Mouse (Mus musculus): ENCODE measurements around the gene Vmn1r49. TPM values are rescaled to one million over a fixed set of nuclear protein-coding genes. Genes with fewer than 3 reads are reported as not detected.
"Not testable (repeated sequence)": the region's sequence is repeated elsewhere in the genome, so short reads cannot be mapped to it uniquely, and the experiment has no call there.

The Vmn1r49 gene
- not detected in 2 replicates for polyA plus RNA-seq (2015; fragmentation: Nextera tagmentation; extraction: Ambion mirVana)

GRCm38 (mm10) chr6:90078406-90078805 is at the start of gene Vmn1r49:
Vmn1r49 (minus strand) TSS chr6:90078506.
- ATAC-seq (ENCODE audit: low FRiP score) = no peak
- H3K36me3 ChIP-seq = no peaks in the 10 kb centered on the region
- H3K4me3 ChIP-seq = no peak within 1 kb of the TSS
- no peaks in the 10 kb centered on the region for H3K27me3 ChIP-seq
- H3K27ac ChIP-seq = no peak within 1 kb of the TSS
- H3K4me1 ChIP-seq (replicated peaks) = no peaks in the 10 kb centered on the region
- H3K9ac ChIP-seq = no peak within 1 kb of the TSS
- 82% methylated on average over 4 of the region's 4 CpGs for WGBS
- H3K4me2 ChIP-seq = no peak within 1 kb of the TSS
- H3K9me3 ChIP-seq = peaks cover 19% of the 10 kb centered on the region; the same call in 1 of the 2 replicates

GRCm38 (mm10) chr6:90122296-90122695 is 44.0 kb upstream of the Vmn1r49 start, which contains the start of gene Vmn1r51:
Vmn1r51 (plus strand) TSS chr6:90122596.
- H3K4me1 ChIP-seq (replicated peaks); H3K27ac ChIP-seq; H3K9me3 ChIP-seq; H3K4me2 ChIP-seq; H3K4me3 ChIP-seq; H3K27me3 ChIP-seq; ATAC-seq (ENCODE audit: low FRiP score); H3K36me3 ChIP-seq; H3K9ac ChIP-seq: not testable (repeated sequence)
- WGBS = 100% methylated on average over 1 of the region's 1 CpGs

GRCm38 (mm10) chr6:90101130-90101529 is 22.8 kb upstream of the Vmn1r49 start, which contains the start of gene Vmn1r50:
Vmn1r50 (plus strand) TSS chr6:90101430.
- no peak within 1 kb of the TSS for H3K4me2 ChIP-seq
- H3K9ac ChIP-seq = no peak within 1 kb of the TSS
- no peak for ATAC-seq (ENCODE audit: low FRiP score)
- no peaks in the 10 kb centered on the region for H3K36me3 ChIP-seq
- H3K4me3 ChIP-seq = no peak within 1 kb of the TSS
- no peak within 1 kb of the TSS for H3K27ac ChIP-seq
- H3K4me1 ChIP-seq (replicated peaks) = no peaks in the 10 kb centered on the region
- peaks cover 4% of the 10 kb centered on the region; the same call in 1 of the 2 replicates for H3K9me3 ChIP-seq
- whole genome bisulfite sequencing = 56% methylated on average over 2 of the region's 2 CpGs
- H3K27me3 ChIP-seq = no peaks in the 10 kb centered on the region

GRCm38 (mm10) chr6:90100566-90100965 is 22.3 kb upstream of the Vmn1r49 start:
- Histone ChIP-seq H3K36me3 (no peaks in the 10 kb centered on the region), H3K9me3 (peaks cover 4% of the 10 kb centered on the region; the same call in 1 of the 2 replicates), H3K4me3 (no peak overlapping the region), H3K27me3 (no peaks in the 10 kb centered on the region), H3K27ac (no peak overlapping the region), H3K4me1 (replicated peaks) (no peaks in the 10 kb centered on the region), H3K4me2 (no peak overlapping the region), H3K9ac (no peak overlapping the region)
- no peak for ATAC-seq (ENCODE audit: low FRiP score)
- 88% methylated on average over 2 of the region's 2 CpGs for WGBS

GRCm38 (mm10) chr6:90036741-90037140 is 41.6 kb downstream of the Vmn1r49 start, which contains the start of gene Vmn1r48:
Vmn1r48 (minus strand) TSS chr6:90036841.
- not testable (repeated sequence) for H3K36me3 ChIP-seq; ATAC-seq (ENCODE audit: low FRiP score); H3K4me2 ChIP-seq; H3K9me3 ChIP-seq; H3K9ac ChIP-seq; H3K27ac ChIP-seq; H3K4me1 ChIP-seq (replicated peaks); H3K27me3 ChIP-seq; H3K4me3 ChIP-seq
- WGBS = no CpG with 5 or more reads among the region's 2 CpGs

Other genes starting within 250 kb of the Vmn1r49 start
- gene Vmn1r42, start 202.1 kb downstream of the Vmn1r49 start, polyA plus RNA-seq (2015; fragmentation: Nextera tagmentation; extraction: Ambion mirVana) = not detected in 2 replicates
- not detected in 2 replicates for gene Vmn1r43, start 202.1 kb downstream of the Vmn1r49 start, polyA plus RNA-seq (2015; fragmentation: Nextera tagmentation; extraction: Ambion mirVana)
- not detected in 2 replicates for gene Vmn1r44, start 194.8 kb downstream of the Vmn1r49 start, polyA plus RNA-seq (2015; fragmentation: Nextera tagmentation; extraction: Ambion mirVana)
- not detected in 2 replicates for gene Vmn1r45, start 137.9 kb downstream of the Vmn1r49 start, polyA plus RNA-seq (2015; fragmentation: Nextera tagmentation; extraction: Ambion mirVana)
- not detected in 2 replicates for gene Vmn1r46, start 109.2 kb downstream of the Vmn1r49 start, polyA plus RNA-seq (2015; fragmentation: Nextera tagmentation; extraction: Ambion mirVana)
- gene Vmn1r47, start 62.4 kb downstream of the Vmn1r49 start, polyA plus RNA-seq (2015; fragmentation: Nextera tagmentation; extraction: Ambion mirVana) = not detected in 2 replicates
- gene Vmn1r48, start 41.7 kb downstream of the Vmn1r49 start, polyA plus RNA-seq (2015; fragmentation: Nextera tagmentation; extraction: Ambion mirVana) = not detected in 2 replicates
- gene Vmn1r50, start 22.9 kb upstream of the Vmn1r49 start, polyA plus RNA-seq (2015; fragmentation: Nextera tagmentation; extraction: Ambion mirVana) = not detected in 2 replicates
- not detected in 2 replicates for gene Vmn1r51, start 44.1 kb upstream of the Vmn1r49 start, polyA plus RNA-seq (2015; fragmentation: Nextera tagmentation; extraction: Ambion mirVana)
- not detected in 2 replicates for gene Vmn1r52, start 96.3 kb upstream of the Vmn1r49 start, polyA plus RNA-seq (2015; fragmentation: Nextera tagmentation; extraction: Ambion mirVana)
- gene V1ra8, start 124.3 kb upstream of the Vmn1r49 start, polyA plus RNA-seq (2015; fragmentation: Nextera tagmentation; extraction: Ambion mirVana) = not detected in 2 replicates
- not detected in 2 replicates for gene Vmn1r53, start 145.9 kb upstream of the Vmn1r49 start, polyA plus RNA-seq (2015; fragmentation: Nextera tagmentation; extraction: Ambion mirVana)
- not detected in 2 replicates for gene Vmn1r54, start 167.8 kb upstream of the Vmn1r49 start, polyA plus RNA-seq (2015; fragmentation: Nextera tagmentation; extraction: Ambion mirVana)
- gene BC048671, start 222.7 kb upstream of the Vmn1r49 start, polyA plus RNA-seq (2015; fragmentation: Nextera tagmentation; extraction: Ambion mirVana) = not detected in 2 replicates
- gene Chst13, start 246.7 kb upstream of the Vmn1r49 start, polyA plus RNA-seq (2015; fragmentation: Nextera tagmentation; extraction: Ambion mirVana) = 0.12 and 0.17 TPM in 2 replicates

All from hindbrain, embryonic 13.5 days (tissue).